Mouse (Mus musculus): ENCODE measurements at regions not wholly inside any gene's neighbourhood (a gene's known extent, or its start where the extent isn't known, plus 50 kb on each side); places are given as distances from the start of the nearest gene placed in this dataset.

DNA sequence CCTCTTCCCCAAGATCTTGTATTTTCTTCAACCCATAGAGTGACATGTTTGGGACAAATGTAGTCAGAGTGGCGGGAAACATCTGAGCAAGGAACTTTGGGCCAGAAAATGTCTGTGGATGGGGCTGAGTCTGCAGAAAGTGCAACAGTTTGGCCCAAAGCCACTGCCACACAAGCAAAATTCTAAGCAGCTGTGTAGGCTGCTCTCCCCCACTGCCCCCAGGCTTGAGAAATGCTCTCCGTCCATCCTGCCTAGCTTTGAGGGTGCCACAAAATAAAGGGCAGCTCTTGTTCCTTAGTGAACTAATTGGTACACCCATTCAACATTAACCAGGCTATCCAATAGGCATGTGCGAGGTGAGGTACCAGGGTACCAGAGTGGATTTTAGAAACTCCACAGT, 205.2 kb upstream of the Kbtbd8 start:
- H3K4me3 ChIP-seq (ENCODE audit: low read depth, low read length), result no peak overlapping the region
- no peak overlapping the region for H3K27ac ChIP-seq (ENCODE audit: insufficient read depth, low read depth, low read length)
- H3K4me1 ChIP-seq (ENCODE audit: control insufficient read depth, insufficient read depth, insufficient read length, low read length), result no peaks in the 10 kb centered on the region; the same call in 1 of the 2 replicates
- no peaks in the 10 kb centered on the region for H3K36me3 ChIP-seq (ENCODE audit: control insufficient read depth, insufficient read depth, low read length)
- WGBS, result 90% methylated on average over 3 of the region's 3 CpGs
- TF ChIP-seq CTCF (IDR thresholded peaks at IDR 0.05; ENCODE audit: extremely low read depth, insufficient read length, insufficient replicate concordance, low read depth, low read length) (no peak), POLR2A (IDR thresholded peaks at IDR 0.05; ENCODE audit: low read depth, low read length) (no peak)
- no peaks in the 10 kb centered on the region for H3K27me3 ChIP-seq (ENCODE audit: control insufficient read depth, insufficient read depth, low read length)

DNA sequence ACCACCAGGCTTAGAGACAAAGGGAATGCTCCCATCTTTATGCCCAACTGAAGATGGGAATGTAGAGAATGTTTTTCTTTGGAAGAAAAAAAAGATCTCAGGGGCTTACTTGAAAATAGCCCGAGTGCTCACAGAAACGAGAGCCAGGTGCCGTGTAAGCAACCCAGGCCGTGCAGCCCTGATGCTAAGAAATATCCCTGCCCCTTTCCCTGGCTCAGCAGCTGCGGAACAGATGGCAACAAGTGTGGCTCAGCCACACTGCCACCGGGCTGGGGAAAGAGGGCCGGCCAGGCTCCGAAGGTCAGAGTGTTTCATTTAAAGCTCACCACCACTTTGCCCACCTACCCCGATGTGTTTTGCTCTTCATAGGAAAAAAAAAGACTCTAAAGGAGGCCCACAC, 205.7 kb upstream of the Kbtbd8 start:
- Histone ChIP-seq H3K4me1 (ENCODE audit: control insufficient read depth, insufficient read depth, insufficient read length, low read length) (no peaks in the 10 kb centered on the region; the same call in 1 of the 2 replicates), H3K27me3 (ENCODE audit: control insufficient read depth, insufficient read depth, low read length) (no peaks in the 10 kb centered on the region), H3K36me3 (ENCODE audit: control insufficient read depth, insufficient read depth, low read length) (no peaks in the 10 kb centered on the region), H3K4me3 (ENCODE audit: low read depth, low read length) (no peak overlapping the region), H3K27ac (ENCODE audit: insufficient read depth, low read depth, low read length) (no peak overlapping the region)
- 87% methylated on average over 9 of the region's 9 CpGs for WGBS
- TF ChIP-seq POLR2A (IDR thresholded peaks at IDR 0.05; ENCODE audit: low read depth, low read length), result no peak
- no peak for TF ChIP-seq CTCF (IDR thresholded peaks at IDR 0.05; ENCODE audit: extremely low read depth, insufficient read length, insufficient replicate concordance, low read depth, low read length)

DNA sequence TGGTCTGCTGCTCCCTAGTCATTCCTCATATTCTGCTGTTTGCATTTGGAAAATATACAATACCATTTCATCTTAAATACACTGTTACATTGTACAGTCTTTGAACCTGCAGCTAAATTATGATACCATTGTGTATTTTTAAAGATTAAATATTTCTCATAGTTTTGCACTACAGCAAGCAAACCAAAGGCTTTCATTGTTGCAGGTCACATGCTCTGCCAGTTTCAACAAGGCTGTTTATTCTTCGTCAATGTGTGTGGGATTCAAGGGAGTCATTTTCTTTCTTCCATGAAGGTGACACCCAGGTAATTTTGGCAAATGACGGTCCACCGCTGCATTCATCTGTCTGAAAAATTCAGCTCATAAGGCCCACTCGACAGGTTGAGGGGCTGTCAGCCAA, 200.9 kb upstream of the Lrig1 start:
- TF ChIP-seq CTCF (IDR thresholded peaks at IDR 0.05; ENCODE audit: extremely low read depth, insufficient read length, insufficient replicate concordance, low read depth, low read length), result no peak
- TF ChIP-seq POLR2A (IDR thresholded peaks at IDR 0.05; ENCODE audit: low read depth, low read length), result no peak
- H3K36me3 ChIP-seq (ENCODE audit: control insufficient read depth, insufficient read depth, low read length), result no peaks in the 10 kb centered on the region
- 77% methylated on average over 4 of the region's 4 CpGs for WGBS
- no peaks in the 10 kb centered on the region for H3K27me3 ChIP-seq (ENCODE audit: control insufficient read depth, insufficient read depth, low read length)
- H3K4me1 ChIP-seq (ENCODE audit: control insufficient read depth, insufficient read depth, insufficient read length, low read length), result peaks cover 5% of the 10 kb centered on the region; the same call in 1 of the 2 replicates
- no peak overlapping the region for H3K4me3 ChIP-seq (ENCODE audit: low read depth, low read length)
- H3K27ac ChIP-seq (ENCODE audit: insufficient read depth, low read depth, low read length), result no peak overlapping the region

DNA sequence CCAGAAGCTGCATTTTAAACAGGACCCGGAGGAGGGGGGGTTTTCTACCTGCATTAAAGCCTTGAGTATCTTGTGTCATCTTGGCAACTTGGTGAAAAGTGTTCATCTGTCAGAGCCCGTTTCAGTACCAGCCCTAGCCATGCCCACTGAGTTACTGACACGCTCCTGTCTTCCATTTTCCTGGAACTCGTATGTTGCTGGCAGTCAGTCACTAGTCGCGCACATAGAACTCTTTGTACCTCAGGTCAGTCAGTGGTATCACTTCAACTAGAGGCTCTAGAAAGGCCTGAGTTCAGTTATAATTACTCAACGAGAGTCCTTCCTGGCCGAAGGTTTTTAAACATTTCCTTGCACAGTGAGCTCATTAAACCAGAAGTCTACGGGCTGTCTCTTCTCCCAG, 198.9 kb upstream of the Lrig1 start:
- TF ChIP-seq CTCF (IDR thresholded peaks at IDR 0.05; ENCODE audit: extremely low read depth, insufficient read length, insufficient replicate concordance, low read depth, low read length), result no peak
- TF ChIP-seq POLR2A (IDR thresholded peaks at IDR 0.05; ENCODE audit: low read depth, low read length), result no peak
- Histone ChIP-seq H3K4me3 (ENCODE audit: low read depth, low read length) (no peak overlapping the region), H3K27ac (ENCODE audit: insufficient read depth, low read depth, low read length) (peak overlapping the region; percentile 63), H3K36me3 (ENCODE audit: control insufficient read depth, insufficient read depth, low read length) (no peaks in the 10 kb centered on the region), H3K27me3 (ENCODE audit: control insufficient read depth, insufficient read depth, low read length) (no peaks in the 10 kb centered on the region), H3K4me1 (ENCODE audit: control insufficient read depth, insufficient read depth, insufficient read length, low read length) (peaks cover 5% of the 10 kb centered on the region; the same call in 1 of the 2 replicates)
- 32% methylated on average over 9 of the region's 9 CpGs for WGBS

DNA sequence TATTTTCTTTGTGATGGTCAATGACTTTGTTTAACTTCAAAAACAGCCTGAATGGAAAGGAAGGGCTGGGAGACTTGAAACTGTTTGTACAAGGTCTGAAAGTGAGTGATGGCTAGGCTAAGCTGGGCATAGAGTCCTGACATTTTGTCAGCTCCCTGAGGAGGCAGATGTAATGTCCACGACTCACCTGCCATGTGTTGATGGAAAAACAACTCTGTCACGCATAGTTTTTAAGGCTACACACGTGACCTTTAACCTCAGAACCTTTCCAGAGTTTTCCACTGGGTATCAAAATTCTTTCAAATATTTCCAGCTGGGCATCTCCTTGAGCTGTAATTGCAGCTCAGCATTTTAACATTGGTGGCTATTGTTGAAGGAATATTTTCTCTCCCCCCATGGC, 190.2 kb upstream of the Lrig1 start:
- no peak overlapping the region for H3K4me3 ChIP-seq (ENCODE audit: low read depth, low read length)
- 68% methylated on average over 3 of the region's 3 CpGs for WGBS

DNA sequence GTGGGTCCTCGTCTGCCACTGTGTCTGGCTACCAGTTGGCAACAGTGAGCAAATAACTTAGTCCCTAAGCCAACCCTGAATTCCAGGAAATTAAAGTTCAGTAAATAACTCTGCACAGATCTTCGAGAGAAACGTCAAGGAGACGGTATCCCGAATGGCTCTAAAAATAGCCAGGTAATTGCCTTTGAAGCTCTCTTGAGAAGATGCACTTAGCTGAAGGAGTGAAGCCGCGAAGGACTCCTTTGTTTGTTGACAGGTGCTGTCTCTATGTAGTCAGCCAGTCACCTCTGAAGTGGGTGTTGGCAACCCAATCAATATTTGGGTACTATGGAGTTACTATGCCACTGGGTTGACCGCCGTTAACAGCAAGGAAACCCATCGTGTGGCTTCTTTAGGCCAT, 189.3 kb upstream of the Lrig1 start:
- 21% methylated on average over 10 of the region's 10 CpGs for WGBS
- H3K27me3 ChIP-seq (ENCODE audit: control insufficient read depth, insufficient read depth, low read length), result no peaks in the 10 kb centered on the region
- TF ChIP-seq POLR2A (IDR thresholded peaks at IDR 0.05; ENCODE audit: low read depth, low read length), result no peak
- H3K27ac ChIP-seq (ENCODE audit: insufficient read depth, low read depth, low read length), result 0 out of 2 replicates have a peak overlapping the region, but pooled peaks have one; percentile 31
- H3K36me3 ChIP-seq (ENCODE audit: control insufficient read depth, insufficient read depth, low read length), result no peaks in the 10 kb centered on the region
- H3K4me1 ChIP-seq (ENCODE audit: control insufficient read depth, insufficient read depth, insufficient read length, low read length), result peaks cover 20% of the 10 kb centered on the region; the same call in 1 of the 2 replicates
- no peak overlapping the region for H3K4me3 ChIP-seq (ENCODE audit: low read depth, low read length)

More for the DNA sequence above, 190.2 kb upstream of the Lrig1 start:
- no peak overlapping the region for H3K27ac ChIP-seq (ENCODE audit: insufficient read depth, low read depth, low read length)
- H3K27me3 ChIP-seq (ENCODE audit: control insufficient read depth, insufficient read depth, low read length), result no peaks in the 10 kb centered on the region
- H3K4me1 ChIP-seq (ENCODE audit: control insufficient read depth, insufficient read depth, insufficient read length, low read length), result peaks cover 19% of the 10 kb centered on the region; the same call in 1 of the 2 replicates
- H3K36me3 ChIP-seq (ENCODE audit: control insufficient read depth, insufficient read depth, low read length), result no peaks in the 10 kb centered on the region
- TF ChIP-seq POLR2A (IDR thresholded peaks at IDR 0.05; ENCODE audit: low read depth, low read length) (no peak), CTCF (IDR thresholded peaks at IDR 0.05; ENCODE audit: extremely low read depth, insufficient read length, insufficient replicate concordance, low read depth, low read length) (no peak)

DNA sequence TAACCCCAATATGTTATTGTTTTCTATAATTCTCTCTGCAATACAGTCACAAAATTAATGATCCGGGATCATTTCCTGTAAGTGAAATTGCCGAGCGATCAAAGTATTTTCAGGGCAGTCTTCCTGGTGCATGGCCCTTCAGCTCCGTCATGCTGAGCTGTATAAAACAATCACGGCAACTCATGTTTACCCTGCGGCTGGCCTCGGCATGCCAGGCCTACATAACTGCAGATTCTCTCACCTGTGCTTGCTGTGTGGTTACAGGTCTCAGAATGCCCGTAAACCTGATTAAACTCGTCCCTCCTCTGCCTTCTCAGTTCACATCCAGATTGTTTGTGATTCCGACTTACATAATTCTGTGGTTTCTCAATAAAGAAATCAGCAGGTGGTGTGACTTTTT, 181.2 kb upstream of the Lrig1 start:
- WGBS, result 30% methylated on average over 10 of the region's 10 CpGs
- Histone ChIP-seq H3K36me3 (ENCODE audit: control insufficient read depth, insufficient read depth, low read length) (no peaks in the 10 kb centered on the region), H3K27ac (ENCODE audit: insufficient read depth, low read depth, low read length) (peak overlapping the region; percentile 82), H3K4me3 (ENCODE audit: low read depth, low read length) (no peak overlapping the region), H3K4me1 (ENCODE audit: control insufficient read depth, insufficient read depth, insufficient read length, low read length) (peaks cover 11% of the 10 kb centered on the region; the same call in 1 of the 2 replicates), H3K27me3 (ENCODE audit: control insufficient read depth, insufficient read depth, low read length) (no peaks in the 10 kb centered on the region)
- TF ChIP-seq POLR2A (IDR thresholded peaks at IDR 0.05; ENCODE audit: low read depth, low read length), result no peak
- TF ChIP-seq CTCF (IDR thresholded peaks at IDR 0.05; ENCODE audit: extremely low read depth, insufficient read length, insufficient replicate concordance, low read depth, low read length), result no peak

DNA sequence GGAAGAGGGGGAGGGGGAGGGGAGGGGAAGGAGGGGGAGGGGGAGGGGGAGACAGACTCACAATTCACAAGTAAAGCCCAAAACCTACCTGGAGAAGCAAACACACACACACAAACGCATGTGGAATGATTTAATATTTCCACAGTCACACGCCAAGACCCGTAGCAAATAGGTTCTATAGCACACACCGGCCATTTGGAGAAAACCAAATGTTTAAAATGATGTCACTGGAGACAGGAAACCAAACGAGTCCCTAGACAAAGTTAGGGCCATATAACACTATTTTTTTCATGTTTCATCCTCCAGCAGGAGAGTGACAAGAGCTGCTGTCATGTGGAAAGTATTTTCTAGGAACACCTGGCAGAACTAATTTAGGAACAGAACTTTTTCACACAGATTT, 175.9 kb upstream of the Lrig1 start:
- 83% methylated on average over 5 of the region's 5 CpGs for WGBS
- Histone ChIP-seq H3K36me3 (ENCODE audit: control insufficient read depth, insufficient read depth, low read length) (no peaks in the 10 kb centered on the region), H3K27ac (ENCODE audit: insufficient read depth, low read depth, low read length) (no peak overlapping the region), H3K27me3 (ENCODE audit: control insufficient read depth, insufficient read depth, low read length) (no peaks in the 10 kb centered on the region), H3K4me3 (ENCODE audit: low read depth, low read length) (no peak overlapping the region), H3K4me1 (ENCODE audit: control insufficient read depth, insufficient read depth, insufficient read length, low read length) (no peaks in the 10 kb centered on the region)
- TF ChIP-seq CTCF (IDR thresholded peaks at IDR 0.05; ENCODE audit: extremely low read depth, insufficient read length, insufficient replicate concordance, low read depth, low read length), result no peak
- no peak for TF ChIP-seq POLR2A (IDR thresholded peaks at IDR 0.05; ENCODE audit: low read depth, low read length)

Measured in small intestine, adult 2 months (tissue).